Mouse (Mus musculus): ENCODE results near the gene A830018L16Rik. TPM values are rescaled to one million over a fixed set of nuclear protein-coding genes. Genes with fewer than 3 reads are reported as not detected.
A peak's percentile ranks its signal among the peaks of the same experiment; 100 is the strongest.

The A830018L16Rik gene
- polyA plus RNA-seq, 1 experiment from 2014 or later: 3.1 TPM

- no peaks in the 10 kb centered on the region for H3K4me1 ChIP-seq (ENCODE audit: control insufficient read depth, insufficient read depth, low read length)
- no peak overlapping the region for H3K4me3 ChIP-seq (ENCODE audit: low read depth, low read length)
- ATAC-seq (ENCODE audit: low read depth) (no peak), DNase-seq (ENCODE audit: low spot score) (no peak)
- H3K4me2 ChIP-seq (ENCODE audit: low read depth, low read length): no peak overlapping the region
- no peaks in the 10 kb centered on the region for H3K36me3 ChIP-seq (ENCODE audit: control insufficient read depth, insufficient read depth, low read length)
- H3K27ac ChIP-seq (replicated peaks; ENCODE audit: low read depth, low read length): no peak overlapping the region
- peaks cover 5% of the 10 kb centered on the region; the same call in 1 of the 2 replicates for H3K9me3 ChIP-seq (ENCODE audit: control insufficient read depth, low read length)
- H3K27me3 ChIP-seq (replicated peaks; ENCODE audit: control insufficient read depth, insufficient read depth, low read length): no peaks in the 10 kb centered on the region
- H3K9ac ChIP-seq (ENCODE audit: low read depth, low read length): no peak overlapping the region
Measured at GRCm38 (mm10) chr1:11567300-11567885, 153.5 kb downstream of the A830018L16Rik start.

- 93% methylated on average over 2 of the region's 2 CpGs for WGBS
- H3K4me2 ChIP-seq (ENCODE audit: low read depth, low read length): no peak overlapping the region
- no peak for ATAC-seq (ENCODE audit: low read depth)
Measured at GRCm38 (mm10) chr1:11570274-11570673, 156.4 kb downstream of the A830018L16Rik start.

GRCm38 (mm10) chr1:11573462-11573861 lies 159.6 kb downstream of the A830018L16Rik start:
- Histone ChIP-seq H3K27me3 (replicated peaks; ENCODE audit: control insufficient read depth, insufficient read depth, low read length) (no peaks in the 10 kb centered on the region), H3K4me1 (ENCODE audit: control insufficient read depth, insufficient read depth, low read length) (no peaks in the 10 kb centered on the region), H3K27ac (replicated peaks; ENCODE audit: low read depth, low read length) (no peak overlapping the region), H3K4me3 (ENCODE audit: low read depth, low read length) (no peak overlapping the region), H3K9ac (ENCODE audit: low read depth, low read length) (no peak overlapping the region), H3K4me2 (ENCODE audit: low read depth, low read length) (no peak overlapping the region), H3K36me3 (ENCODE audit: control insufficient read depth, insufficient read depth, low read length) (no peaks in the 10 kb centered on the region), H3K9me3 (ENCODE audit: control insufficient read depth, low read length) (peaks cover 5% of the 10 kb centered on the region; the same call in 1 of the 2 replicates)
- DNase-seq (ENCODE audit: low spot score): no peak
- 73% methylated on average over 2 of the region's 2 CpGs for WGBS
- no peak for ATAC-seq (ENCODE audit: low read depth)

More at GRCm38 (mm10) chr1:11570274-11570673, 156.4 kb downstream of the A830018L16Rik start:
- no peak for DNase-seq (ENCODE audit: low spot score)
- no peak overlapping the region for H3K27ac ChIP-seq (replicated peaks; ENCODE audit: low read depth, low read length)
- peaks cover 5% of the 10 kb centered on the region; the same call in 1 of the 2 replicates for H3K9me3 ChIP-seq (ENCODE audit: control insufficient read depth, low read length)
- H3K27me3 ChIP-seq (replicated peaks; ENCODE audit: control insufficient read depth, insufficient read depth, low read length): no peaks in the 10 kb centered on the region
- no peaks in the 10 kb centered on the region for H3K36me3 ChIP-seq (ENCODE audit: control insufficient read depth, insufficient read depth, low read length)
- H3K4me1 ChIP-seq (ENCODE audit: control insufficient read depth, insufficient read depth, low read length): no peaks in the 10 kb centered on the region
- no peak overlapping the region for H3K9ac ChIP-seq (ENCODE audit: low read depth, low read length)
- no peak overlapping the region for H3K4me3 ChIP-seq (ENCODE audit: low read depth, low read length)

GRCm38 (mm10) chr1:11580026-11580425 lies 166.1 kb downstream of the A830018L16Rik start:
- Histone ChIP-seq H3K9ac (ENCODE audit: low read depth, low read length) (no peak overlapping the region), H3K27me3 (replicated peaks; ENCODE audit: control insufficient read depth, insufficient read depth, low read length) (no peaks in the 10 kb centered on the region), H3K4me2 (ENCODE audit: low read depth, low read length) (no peak overlapping the region), H3K4me3 (ENCODE audit: low read depth, low read length) (no peak overlapping the region), H3K36me3 (ENCODE audit: control insufficient read depth, insufficient read depth, low read length) (no peaks in the 10 kb centered on the region), H3K27ac (replicated peaks; ENCODE audit: low read depth, low read length) (no peak overlapping the region), H3K9me3 (ENCODE audit: control insufficient read depth, low read length) (no peaks in the 10 kb centered on the region), H3K4me1 (ENCODE audit: control insufficient read depth, insufficient read depth, low read length) (no peaks in the 10 kb centered on the region)
- ATAC-seq (ENCODE audit: low read depth): no peak
- WGBS: 57% methylated on average over 4 of the region's 4 CpGs
- DNase-seq (ENCODE audit: low spot score): no peak

- Histone ChIP-seq H3K27ac (replicated peaks; ENCODE audit: low read depth, low read length) (no peak overlapping the region), H3K27me3 (replicated peaks; ENCODE audit: control insufficient read depth, insufficient read depth, low read length) (no peaks in the 10 kb centered on the region), H3K9ac (ENCODE audit: low read depth, low read length) (no peak overlapping the region), H3K36me3 (ENCODE audit: control insufficient read depth, insufficient read depth, low read length) (no peaks in the 10 kb centered on the region), H3K4me2 (ENCODE audit: low read depth, low read length) (no peak overlapping the region), H3K4me3 (ENCODE audit: low read depth, low read length) (no peak overlapping the region), H3K9me3 (ENCODE audit: control insufficient read depth, low read length) (no peaks in the 10 kb centered on the region), H3K4me1 (ENCODE audit: control insufficient read depth, insufficient read depth, low read length) (no peaks in the 10 kb centered on the region)
- 58% methylated on average over 10 of the region's 10 CpGs for WGBS
- DNase-seq (ENCODE audit: low spot score) (no peak), ATAC-seq (ENCODE audit: low read depth) (no peak)
Measured at GRCm38 (mm10) chr1:11588305-11588704, 174.4 kb downstream of the A830018L16Rik start.

GRCm38 (mm10) chr1:11650137-11650536 lies 236.2 kb downstream of the A830018L16Rik start:
- peak; percentile 7 for DNase-seq (ENCODE audit: low spot score)
- no peak for ATAC-seq (ENCODE audit: low read depth)
- Histone ChIP-seq H3K36me3 (ENCODE audit: control insufficient read depth, insufficient read depth, low read length) (no peaks in the 10 kb centered on the region), H3K4me2 (ENCODE audit: low read depth, low read length) (no peak overlapping the region), H3K4me3 (ENCODE audit: low read depth, low read length) (no peak overlapping the region), H3K9me3 (ENCODE audit: control insufficient read depth, low read length) (no peaks in the 10 kb centered on the region), H3K9ac (ENCODE audit: low read depth, low read length) (no peak overlapping the region), H3K27ac (replicated peaks; ENCODE audit: low read depth, low read length) (no peak overlapping the region), H3K4me1 (ENCODE audit: control insufficient read depth, insufficient read depth, low read length) (peaks cover 5% of the 10 kb centered on the region), H3K27me3 (replicated peaks; ENCODE audit: control insufficient read depth, insufficient read depth, low read length) (no peaks in the 10 kb centered on the region)

GRCm38 (mm10) chr1:11652773-11653172 lies 238.9 kb downstream of the A830018L16Rik start:
- Histone ChIP-seq H3K36me3 (ENCODE audit: control insufficient read depth, insufficient read depth, low read length) (no peaks in the 10 kb centered on the region), H3K27ac (replicated peaks; ENCODE audit: low read depth, low read length) (no peak overlapping the region; the same call in 1 of the 2 replicates), H3K4me2 (ENCODE audit: low read depth, low read length) (no peak overlapping the region), H3K4me3 (ENCODE audit: low read depth, low read length) (no peak overlapping the region), H3K4me1 (ENCODE audit: control insufficient read depth, insufficient read depth, low read length) (peaks cover 5% of the 10 kb centered on the region), H3K27me3 (replicated peaks; ENCODE audit: control insufficient read depth, insufficient read depth, low read length) (no peaks in the 10 kb centered on the region), H3K9ac (ENCODE audit: low read depth, low read length) (no peak overlapping the region), H3K9me3 (ENCODE audit: control insufficient read depth, low read length) (no peaks in the 10 kb centered on the region)
- DNase-seq (ENCODE audit: low spot score) (peak; percentile 20), ATAC-seq (ENCODE audit: low read depth) (no peak)

- Histone ChIP-seq H3K27me3 (replicated peaks; ENCODE audit: control insufficient read depth, insufficient read depth, low read length) (no peaks in the 10 kb centered on the region), H3K4me3 (ENCODE audit: low read depth, low read length) (no peak overlapping the region), H3K9ac (ENCODE audit: low read depth, low read length) (no peak overlapping the region), H3K27ac (replicated peaks; ENCODE audit: low read depth, low read length) (no peak overlapping the region), H3K4me2 (ENCODE audit: low read depth, low read length) (no peak overlapping the region), H3K36me3 (ENCODE audit: control insufficient read depth, insufficient read depth, low read length) (no peaks in the 10 kb centered on the region), H3K9me3 (ENCODE audit: control insufficient read depth, low read length) (peaks cover 8% of the 10 kb centered on the region), H3K4me1 (ENCODE audit: control insufficient read depth, insufficient read depth, low read length) (peaks cover under 1% of the 10 kb centered on the region; the same call in 1 of the 2 replicates)
- DNase-seq (ENCODE audit: low spot score): peak; percentile 92
- 46% methylated on average over 2 of the region's 2 CpGs for WGBS
- ATAC-seq (ENCODE audit: low read depth): peak; percentile 78; the same call in 1 of the 2 replicates
Measured at GRCm38 (mm10) chr1:11657341-11658060, 243.6 kb downstream of the A830018L16Rik start.
